Mouse (Mus musculus): Measurements from ENCODE around the gene Zcwpw1.
A peak's percentile ranks its signal among the peaks of the same experiment; 100 is the strongest.
"Not testable (repeated sequence)": the region's sequence is repeated elsewhere in the genome, so short reads cannot be mapped to it uniquely, and the experiment has no call there.

Gene Zcwpw1

DNA sequence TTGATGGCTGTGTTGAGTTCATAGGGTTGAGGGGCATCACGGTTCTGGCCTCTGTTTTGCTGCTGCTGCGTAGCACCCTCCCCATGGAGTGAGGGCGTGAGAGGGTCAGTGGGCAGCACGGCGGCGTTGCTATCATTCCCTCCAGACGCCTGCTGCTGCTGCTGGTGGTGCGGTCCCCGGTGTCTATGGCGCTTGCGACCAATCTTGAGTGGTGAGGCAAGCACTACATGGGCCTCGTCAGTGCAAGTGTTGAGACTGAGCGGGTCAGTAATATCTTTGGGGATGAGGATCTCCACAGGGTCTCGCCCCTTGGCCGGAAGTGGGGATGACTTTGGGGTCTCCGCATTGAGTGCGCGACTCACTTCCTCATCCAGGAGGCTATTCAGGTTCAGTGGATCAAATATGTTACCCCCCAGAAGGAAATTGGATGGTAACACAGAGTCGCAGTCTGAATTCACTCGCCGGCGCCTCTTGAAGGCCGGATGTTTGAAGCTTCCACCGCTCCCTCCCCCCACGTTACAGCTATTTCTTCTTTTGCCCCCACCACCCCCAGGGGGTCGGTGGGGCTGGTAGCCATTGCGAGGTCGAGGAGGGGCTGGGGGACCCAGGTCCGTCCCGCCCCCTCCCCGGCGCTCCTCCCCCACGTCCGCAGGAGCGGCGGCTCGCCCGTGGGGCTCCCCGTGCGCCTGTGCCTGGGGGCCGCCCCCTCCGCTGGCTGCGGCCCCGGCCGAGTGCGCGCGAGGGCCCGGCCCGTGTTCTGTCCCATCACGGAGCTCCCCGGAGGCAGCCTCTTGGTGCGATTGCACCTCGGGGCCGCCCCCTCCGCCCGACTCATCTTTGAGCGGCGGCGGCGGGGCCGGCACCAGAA is 2.2 kb upstream of the Zcwpw1 start:
- DNase-seq: no peak

DNA sequence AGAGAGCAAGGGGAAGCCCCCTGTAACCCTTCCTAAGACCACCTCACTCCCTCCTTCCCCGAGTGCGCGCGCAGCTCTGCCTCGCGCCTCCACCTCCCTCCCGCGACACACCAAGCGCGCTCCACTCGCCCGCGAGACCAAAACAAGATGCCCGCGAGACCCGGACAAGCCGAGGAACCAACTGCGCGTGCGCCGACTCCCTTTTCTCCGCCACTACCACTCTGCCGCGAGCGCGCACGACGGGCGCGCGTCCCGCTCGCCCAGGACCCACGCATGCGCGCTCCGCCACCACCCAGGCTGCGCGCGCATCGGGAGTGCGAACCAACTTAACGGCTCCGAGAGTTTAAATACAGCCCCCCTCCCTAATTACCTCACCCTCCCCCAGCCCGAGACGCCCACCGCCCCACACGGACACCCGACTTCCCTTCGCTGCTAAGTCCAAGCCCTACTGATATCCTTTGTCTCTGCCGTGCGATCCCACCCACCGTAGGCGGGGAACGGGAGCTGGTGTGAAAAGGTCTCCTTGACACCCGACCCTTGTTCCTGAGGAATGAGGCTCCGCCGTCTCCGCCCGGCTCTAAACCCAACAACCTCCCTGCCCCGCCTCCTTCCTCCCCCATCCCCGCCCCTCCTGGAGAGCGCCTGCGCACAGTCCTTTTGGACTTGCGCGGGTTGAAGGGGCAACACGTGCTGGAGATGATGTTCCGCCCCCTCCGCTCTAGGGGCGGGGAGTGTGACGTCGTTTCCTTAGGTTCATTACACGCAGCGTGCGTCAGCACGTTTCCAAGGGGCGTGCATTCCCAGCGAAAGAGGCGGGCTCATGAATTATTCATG is 1.3 kb upstream of the Zcwpw1 start:
- DNase-seq: peak; percentile 99

DNA sequence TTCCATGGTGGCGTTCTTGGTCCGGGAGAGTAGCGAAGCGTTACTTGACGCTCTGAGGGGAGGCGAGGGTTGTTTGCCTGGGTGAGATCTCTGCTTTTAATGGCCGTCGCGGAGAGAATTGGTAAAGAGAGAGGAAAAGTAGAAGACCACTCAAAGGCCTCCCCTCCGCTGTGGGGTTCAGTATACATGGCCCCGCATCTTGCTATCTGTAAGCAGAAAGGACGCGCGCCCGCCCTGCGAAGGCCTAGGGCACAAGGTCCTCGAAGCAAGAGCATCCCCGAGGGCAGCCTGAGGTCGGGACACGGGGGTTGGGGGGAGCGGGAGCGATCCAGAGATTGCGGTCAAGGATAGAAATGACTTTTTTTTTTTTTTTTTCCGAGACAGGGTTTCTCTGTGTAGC is 573 bp downstream of the Zcwpw1 start:
- peak; percentile 24 for DNase-seq

DNA sequence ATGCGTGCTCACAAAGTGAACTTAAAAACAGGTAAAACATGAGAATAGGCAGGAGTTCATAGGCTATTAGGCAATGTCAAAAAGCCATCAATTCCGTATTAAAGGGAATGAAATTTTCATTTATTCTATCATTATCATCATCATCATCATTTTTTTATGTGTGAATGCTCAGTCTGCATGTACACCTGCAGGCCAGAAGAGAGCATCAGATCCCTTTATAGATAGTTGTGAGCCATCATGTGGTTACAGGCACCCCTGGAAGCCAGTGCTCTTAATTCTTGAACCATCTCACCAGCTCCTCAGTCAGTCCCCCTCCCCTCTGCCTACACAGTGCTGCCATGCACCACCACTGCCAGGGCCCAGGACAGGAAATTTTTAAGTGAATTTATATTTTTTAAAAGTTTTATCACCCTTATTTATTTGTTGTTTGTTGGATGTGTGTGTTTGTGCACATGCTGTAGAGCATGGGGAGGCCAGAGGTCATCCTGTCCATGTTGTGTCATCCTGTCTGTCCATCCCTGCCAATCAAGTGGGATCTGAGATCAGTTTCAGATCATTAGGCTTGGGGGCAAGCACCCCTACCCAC is 1.4 kb downstream of the Zcwpw1 start:
- DNase-seq: no peak

DNA sequence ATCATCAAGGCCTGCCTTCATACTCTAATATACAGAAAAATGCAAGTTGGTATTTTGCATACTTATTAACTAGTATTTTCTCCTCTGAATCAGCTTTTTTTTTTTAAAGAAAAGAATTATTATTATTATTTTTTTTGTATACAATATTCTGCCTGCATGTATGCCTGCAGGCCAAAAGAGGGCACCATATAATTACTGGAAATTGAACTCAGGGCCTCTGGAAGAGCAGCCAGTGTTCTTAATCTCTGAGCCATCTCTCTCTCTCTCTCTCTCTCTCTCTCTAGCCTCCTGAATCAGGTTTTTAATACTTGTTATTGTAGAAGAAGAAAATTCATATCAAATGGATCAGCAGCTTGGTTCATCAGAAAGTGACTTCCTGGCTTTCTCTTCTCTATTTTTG is 4.0 kb downstream of the Zcwpw1 start:
- DNase-seq: no peak

DNA sequence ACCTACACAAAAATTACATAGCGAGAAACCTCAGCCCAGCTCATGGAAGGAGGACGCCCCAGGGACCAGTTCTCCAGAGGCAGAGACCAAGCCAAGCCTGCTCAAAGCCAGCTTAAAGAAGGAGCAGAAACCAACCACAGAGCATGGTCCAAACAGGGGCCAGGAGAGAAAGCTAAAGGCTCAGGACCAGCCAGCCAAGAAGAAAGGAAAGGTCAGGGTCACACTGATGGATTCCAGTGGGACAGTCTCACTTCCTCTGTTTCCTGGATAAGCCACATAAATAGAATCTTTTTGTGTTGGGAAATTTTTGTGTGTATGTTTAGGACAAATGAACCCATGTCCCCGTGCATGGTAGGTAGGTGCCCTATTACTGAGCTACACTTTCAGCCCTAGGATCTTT is 9.0 kb downstream of the Zcwpw1 start:
- DNase-seq: no peak

DNA sequence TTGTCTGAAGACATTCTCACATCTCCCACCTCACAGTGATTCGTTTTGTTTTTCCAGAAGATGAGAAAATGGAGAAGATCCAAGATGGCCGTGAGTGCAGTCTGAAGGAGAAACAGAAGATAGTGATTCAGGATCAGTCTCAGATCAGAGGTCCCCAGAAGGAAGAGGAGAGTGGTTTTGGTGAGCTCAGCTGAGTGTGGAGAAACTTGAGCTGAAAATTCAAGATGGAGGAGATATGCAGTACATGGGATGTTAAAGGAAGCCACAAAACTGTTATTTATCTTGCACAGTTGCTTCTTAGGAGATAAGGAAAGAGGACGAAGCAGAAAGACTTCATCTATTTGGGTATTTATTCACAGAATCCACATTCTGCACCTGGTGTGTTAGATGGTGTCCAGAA is 13.3 kb downstream of the Zcwpw1 start:
- no peak for DNase-seq

DNA sequence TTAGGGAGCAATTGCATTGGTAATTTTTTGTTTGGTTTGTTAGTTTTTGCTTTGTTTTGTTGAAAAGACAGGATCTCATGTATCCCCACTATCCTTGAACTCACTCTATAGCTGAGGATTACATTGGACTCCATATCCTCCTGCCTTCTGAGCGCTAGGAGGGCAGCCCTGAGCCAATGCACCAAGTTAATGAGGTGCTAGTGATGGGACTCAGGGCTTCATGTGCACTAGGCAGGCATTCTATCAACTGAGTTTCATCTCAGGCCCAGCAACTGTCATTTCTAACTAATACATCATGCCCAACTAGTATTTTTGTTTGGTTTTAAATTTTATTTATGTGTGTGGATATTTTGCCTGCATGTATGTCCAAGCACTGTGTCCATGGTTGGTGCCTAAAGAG is 18.6 kb downstream of the Zcwpw1 start:
- DNase-seq: no peak

DNA sequence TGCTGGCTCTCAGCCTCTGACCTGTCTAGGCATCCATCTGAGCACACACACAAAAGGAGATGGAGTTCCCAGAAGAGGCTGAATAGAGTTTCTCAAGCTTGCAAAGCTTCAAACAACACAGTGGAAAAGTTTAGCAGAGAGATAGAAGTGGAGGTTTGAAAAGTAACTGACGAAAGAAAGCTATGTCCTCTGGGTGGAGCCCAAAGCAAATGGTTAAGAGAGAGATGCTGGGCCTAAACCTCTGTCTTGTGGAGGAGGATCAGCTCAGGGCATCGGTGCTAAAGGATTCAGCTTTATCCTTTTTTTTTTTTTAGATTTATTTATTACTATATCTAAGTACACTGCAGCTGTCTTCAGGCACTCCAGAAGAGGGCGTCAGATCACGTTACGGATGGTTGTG is 20.7 kb downstream of the Zcwpw1 start:
- no peak for DNase-seq

DNA sequence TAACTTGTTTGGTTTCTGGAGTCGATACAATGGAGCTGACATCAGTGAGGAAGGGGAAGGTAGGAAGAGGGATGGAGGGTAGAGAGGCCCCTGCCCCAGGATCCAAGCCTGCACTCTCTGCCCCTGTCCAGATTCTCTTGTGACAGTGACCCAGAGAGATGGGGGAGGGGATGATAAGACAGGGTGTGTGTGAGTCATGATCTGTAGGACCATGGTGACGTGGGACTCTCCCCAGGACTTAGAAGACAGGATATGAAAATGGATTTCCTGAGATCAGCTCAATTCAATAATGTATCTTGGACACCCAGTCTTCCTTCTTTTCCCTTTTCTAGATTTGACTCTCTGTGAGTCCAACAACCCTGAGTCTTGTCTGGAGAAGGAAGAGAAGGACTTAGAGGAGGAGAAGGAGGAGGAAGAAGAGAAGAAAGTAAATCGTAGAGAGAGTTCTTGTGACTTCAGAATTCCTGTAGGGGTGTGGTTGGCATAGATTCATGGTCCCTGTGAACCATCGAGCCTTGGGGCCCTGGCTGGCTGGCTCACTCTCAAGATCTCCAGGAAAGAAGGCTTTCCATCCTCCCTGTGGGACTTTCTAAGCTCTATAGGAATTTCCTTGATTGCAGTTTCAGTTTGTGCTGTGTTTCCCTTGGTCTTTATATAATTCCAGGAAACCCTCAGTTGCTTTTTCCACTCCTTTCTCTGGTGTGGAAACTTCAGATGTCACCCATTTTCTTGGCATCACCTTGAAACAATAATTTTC is 30.0 kb downstream of the Zcwpw1 start:
- DNase-seq: no peak

DNA sequence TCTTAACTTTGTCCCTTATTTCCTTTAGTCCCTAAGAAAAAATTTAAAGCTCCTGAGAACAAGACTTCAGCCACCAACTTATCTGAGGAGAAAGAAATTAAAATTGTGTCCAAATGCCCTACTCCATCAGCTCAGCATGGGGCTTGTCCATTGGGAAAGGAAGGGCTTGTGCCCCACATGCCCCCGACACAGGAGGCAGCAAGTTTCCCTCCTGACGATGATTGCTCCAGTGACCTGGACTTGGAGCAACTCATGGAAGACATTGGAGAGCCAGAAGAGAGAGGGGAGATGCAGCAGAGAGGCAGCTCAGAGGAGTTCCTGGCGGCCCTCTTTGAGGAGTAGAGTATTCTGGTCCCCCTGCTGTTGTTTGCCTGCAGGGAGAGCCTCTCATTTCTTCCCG is 34.5 kb downstream of the Zcwpw1 start:
- no peak for DNase-seq

DNA sequence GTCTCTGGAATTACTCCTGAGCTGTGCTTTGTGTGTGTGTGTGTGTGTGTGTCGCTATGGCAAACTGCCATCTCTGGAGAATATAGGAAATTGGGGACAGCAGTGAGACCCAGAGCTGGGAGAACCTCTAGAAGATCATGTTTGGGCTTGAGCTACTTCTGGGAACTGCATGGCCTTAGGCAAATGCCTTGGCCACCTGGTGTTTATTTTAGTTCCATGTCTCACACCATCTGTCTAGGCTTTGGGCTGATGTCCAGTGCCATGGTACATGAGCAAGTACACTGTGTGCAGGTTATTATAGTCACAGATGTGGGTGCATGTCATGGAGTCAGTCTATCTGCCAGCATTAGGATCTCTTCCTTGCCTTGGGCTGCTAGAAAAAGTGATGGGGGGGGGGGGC is 35.0 kb downstream of the Zcwpw1 start:
- no peak for DNase-seq

DNA sequence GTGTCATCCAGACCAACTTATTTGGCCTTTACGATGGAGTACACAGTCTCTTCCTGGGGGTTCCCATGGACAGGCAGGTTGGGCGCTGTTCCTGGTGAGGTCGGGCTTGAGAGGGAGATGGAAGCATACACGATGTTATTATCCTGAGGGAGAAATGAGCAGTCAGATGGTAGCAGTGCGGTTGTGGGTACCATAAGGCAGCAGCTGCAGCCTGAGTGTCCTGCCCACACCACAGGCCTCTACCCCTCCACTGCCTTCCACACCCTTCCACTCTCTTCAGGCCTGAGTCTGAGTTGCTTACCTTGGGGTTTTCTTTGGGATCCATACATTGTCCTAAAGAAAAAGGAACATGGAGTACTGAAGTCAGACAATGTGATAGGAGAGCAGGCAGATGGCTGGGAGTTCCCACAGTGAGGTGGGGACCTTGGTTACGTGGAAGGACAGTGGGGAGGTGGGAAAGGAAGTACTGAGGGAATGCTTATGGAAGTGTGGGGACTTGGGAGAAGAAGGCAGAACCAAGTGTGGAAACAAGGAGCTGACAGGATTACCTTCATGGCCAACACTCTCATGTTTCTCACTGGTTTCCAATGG is 36.0 kb downstream of the Zcwpw1 start:
- no peak for DNase-seq

DNA sequence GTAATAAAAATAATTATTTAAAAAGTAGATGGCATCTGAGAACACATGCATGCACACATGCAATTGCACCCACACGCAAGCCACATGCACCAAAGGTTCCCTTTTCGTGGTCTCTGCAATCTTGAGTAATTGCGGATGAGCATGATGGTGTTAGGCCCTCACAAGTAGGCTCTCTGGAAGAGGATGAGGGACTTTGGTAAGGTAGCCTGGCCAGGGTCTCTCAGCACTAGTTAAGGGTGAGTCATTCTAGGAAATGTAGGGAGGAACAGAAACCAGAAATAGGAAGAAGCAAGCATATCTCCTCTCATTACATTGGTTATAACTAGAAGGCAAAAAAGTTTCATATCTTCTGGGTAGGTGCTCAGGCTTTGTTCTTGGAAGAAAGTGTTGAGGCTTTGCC is 37.4 kb downstream of the Zcwpw1 start:
- DNase-seq: no peak

DNA sequence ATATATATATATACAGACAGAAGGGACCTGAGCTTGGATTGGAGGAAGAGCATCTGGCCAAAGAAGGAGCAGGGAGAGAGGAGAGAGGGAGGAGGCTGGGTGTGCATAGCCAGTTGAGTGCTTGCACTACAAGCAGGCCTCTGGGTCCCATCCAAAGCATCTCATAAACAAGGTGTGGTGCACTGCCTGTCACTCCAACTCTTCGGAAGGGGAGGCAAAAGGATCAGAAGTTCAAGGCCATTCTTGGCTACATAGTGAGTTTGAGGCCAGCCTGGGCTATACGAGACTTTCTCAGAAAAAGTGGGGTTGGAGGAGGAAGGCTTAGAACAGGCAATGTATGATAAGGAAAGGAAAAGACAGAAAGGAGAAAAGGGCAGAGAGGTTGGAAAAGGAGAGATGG is 38.4 kb downstream of the Zcwpw1 start:
- no peak for DNase-seq

DNA sequence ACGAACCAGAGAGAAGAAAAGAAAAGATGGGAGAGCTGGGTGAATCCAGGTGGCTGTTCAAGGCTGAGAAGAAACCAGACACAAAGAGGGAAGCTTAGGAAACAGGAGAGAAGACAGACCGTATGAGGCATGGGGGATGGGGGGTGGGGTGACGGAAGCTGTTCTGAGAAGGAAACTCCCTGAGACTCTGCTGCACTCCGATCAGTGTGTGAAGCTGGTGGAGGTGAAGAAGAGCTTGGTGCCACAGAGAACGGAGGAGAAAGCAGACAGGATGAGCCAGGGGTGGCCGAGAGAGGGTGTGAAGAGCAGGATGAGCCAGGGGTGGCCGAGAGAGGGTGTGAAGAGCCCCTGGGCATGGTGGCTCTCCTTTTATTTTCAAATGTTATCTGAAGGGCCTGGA is 38.8 kb downstream of the Zcwpw1 start:
- no peak for DNase-seq

DNA sequence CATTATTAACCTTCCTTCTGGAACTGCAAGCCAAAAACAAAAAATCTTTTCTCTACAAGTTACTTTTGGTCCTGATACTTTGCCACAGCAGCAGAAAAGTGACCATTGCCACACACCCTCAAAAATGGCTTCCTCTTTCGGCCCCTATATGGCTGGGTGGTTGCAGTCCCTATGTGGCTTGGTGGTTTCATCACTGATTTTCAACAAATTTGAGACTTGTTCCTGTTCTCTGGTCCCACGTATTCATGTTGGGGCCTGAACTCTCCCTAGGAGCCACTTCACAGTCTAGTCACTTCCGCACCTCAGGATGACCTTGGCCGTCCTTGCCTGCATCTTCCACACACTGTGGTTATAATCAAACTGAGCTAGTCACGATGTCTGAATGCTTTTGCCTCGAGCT is 41.1 kb downstream of the Zcwpw1 start:
- DNase-seq: no peak

DNA sequence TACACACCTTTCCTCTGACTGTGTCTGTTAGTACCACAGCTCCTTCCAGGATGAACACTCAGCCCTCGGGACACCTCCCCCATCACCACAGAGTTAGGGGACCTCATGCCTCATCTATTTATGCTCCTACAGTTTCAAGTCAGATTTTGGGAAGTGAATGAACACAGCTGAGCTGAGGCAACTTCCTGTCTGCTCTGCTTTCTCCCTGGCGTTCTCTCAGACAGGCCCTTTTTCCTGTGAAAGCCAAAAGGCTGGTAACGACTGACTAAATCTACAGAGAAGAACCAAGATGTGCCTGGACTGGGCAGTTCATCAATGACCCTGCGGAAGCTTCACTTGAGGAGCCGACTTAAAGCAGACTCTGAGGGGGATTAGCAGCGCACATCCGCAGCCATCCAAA is 42.6 kb downstream of the Zcwpw1 start:
- no peak for DNase-seq

DNA sequence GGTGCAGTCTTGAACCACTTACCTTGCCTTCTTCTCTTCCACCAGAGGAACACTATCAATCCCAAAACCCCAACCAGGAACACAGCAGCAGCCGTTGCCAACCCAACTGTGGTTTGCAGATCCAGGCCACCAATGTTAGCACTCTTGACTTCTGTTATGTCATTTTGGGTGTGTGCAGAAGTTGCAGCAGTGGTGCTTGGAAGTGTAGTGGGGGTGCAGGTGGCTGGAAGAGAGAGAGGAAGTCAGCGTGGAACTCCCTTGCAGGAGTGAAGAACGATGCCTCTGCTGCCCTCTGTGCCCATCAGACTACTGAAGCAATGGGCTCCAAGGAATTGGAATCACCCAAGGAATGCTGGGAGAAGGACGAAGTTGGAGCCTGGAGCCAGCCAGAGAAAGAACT is 43.5 kb downstream of the Zcwpw1 start:
- DNase-seq: no peak

DNA sequence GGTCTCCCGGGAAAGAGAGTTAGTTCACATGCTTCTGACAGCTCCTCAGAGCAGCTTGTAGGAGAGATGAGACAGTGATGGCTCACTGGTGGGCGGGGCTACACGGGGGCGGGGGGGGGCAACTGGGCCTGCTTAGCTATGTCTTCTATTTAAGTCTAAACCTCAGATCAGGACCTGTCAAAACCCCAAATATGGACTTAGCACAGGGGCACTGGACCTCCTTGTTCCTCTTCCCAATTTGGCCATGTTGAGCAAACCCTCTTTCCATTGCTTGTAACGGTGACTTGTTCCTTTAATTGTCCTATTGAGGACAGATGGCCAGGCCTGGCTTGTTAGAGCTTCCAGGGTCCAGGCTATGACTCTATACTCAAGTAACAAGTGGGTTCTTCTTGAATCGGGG is 43.9 kb downstream of the Zcwpw1 start:
- DNase-seq: no peak

DNA sequence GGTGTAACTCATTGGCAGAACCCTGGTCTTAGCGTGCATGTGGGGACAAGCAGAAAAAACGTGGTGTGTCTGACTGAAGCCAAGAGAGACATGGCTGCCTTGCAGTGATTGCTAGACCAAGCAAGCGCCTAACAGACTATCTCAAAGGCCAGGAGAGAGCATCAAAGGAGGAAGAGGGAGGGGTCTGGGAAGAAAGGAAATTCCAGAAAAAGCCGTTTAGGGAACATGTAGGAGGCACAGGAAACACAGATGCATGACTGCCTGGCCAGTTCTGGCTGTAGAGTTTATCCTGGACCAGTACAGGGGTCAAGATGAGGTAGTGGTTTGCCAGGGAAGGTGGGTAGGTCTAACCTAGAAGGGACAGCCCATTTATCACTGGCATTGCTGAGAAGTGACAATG is 45.9 kb downstream of the Zcwpw1 start:
- no peak for DNase-seq

DNA sequence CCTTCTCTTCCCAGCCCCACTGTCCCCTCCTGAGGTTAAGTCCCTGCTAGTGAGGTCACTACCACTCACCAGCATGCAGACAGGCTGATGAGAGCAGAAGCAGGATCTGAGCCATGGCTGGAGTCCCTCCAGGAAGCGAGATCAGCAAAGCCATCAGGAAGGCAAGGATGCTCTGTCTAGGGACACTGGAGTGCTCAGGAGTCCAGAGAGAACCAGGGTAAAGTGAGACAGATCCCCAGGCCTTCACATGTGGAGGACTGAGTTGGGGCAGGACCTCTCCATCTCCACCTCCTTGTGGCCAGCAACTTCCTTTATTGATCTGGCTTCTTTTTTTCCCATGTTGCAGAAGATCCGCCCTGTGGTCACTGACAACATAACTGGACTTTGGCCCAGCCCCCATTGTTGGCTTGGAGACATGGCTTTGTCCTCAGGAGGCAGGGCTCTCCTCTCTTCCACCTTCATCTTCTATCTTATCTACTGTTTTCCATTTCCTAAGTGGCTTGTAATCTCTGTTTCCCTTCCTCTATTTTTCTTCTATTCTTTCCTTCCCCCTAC is 48.4 kb downstream of the Zcwpw1 start, which contains the start of gene Pilra:
Gene Pilra, minus strand, starts transcription at position 316 of the 555 bp plus-strand sequence.
- not testable (repeated sequence) for DNase-seq
